Mouse (Mus musculus) spleen, postnatal 36 days (tissue): ENCODE measurements around the gene Orai3.
"Not testable (repeated sequence)": the region's sequence is repeated elsewhere in the genome, so short reads cannot be mapped to it uniquely, and the experiment has no call there.

Source experiments
- DNase-seq, 2 experiments: peaks; one replicate each; pipeline ENCODE4 v3.0.0; 2022; ENCODE audit warnings: low spot score in 2 of 2, mixed read lengths in 1 of 2

Gene Orai3

GRCm38 (mm10) chr7:127769651-127770038, at the start of gene Orai3:
Gene Orai3, plus strand, starts transcription at chr7:127769815.
- DNase-seq, result peak; percentile 90 to 91

DNA sequence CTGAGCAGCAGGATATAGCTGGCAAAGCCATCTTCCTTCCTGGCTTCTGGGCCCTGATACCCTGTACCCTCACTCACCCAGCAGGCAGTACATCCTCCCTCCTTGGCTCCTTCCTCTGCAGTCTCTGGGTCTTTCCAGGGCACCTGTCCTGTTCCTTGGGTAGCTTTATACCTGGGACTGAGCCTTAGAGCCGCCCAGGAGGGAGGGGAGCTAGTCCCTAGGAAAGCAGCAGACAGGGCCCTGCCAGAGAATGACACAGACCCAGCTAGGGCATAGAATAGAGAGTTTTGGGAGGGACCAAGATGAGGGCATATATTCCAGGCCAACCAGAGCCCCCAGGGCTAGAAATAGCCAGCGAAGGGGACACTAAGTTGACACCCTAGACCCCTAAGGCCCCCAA, 44.1 kb upstream of the Orai3 start:
- no peak for DNase-seq

GRCm38 (mm10) chr7:127725924-127726323, 43.7 kb upstream of the Orai3 start:
- no peak for DNase-seq

GRCm38 (mm10) chr7:127727898-127728297, 41.7 kb upstream of the Orai3 start:
- DNase-seq, result no peak

GRCm38 (mm10) chr7:127730170-127730569, 39.4 kb upstream of the Orai3 start:
- DNase-seq, result no peak

DNA sequence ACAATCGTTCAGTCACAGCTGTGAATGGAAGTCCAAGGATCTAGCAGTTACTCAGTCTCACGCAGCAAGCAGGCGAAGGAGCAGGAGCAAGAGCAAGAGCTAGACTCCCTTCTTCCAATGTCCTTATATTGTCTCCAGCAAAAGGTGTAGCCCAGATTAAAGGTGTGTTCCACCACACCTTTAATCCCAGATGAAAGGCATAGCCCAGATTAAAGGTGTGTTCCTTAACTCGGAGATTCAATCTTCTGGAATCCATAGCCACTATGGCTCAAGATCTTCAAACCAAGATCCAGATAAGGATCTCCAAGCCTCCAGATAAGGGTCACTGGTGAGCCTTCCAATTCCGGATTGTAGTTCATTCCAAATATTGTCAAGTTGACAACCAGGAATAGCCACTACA, 37.5 kb upstream of the Orai3 start, which contains the start of gene Ctf2:
TSS of gene Ctf2 (minus strand) at position 101 of the 400 bp plus-strand sequence.
- DNase-seq, result not testable (repeated sequence)

DNA sequence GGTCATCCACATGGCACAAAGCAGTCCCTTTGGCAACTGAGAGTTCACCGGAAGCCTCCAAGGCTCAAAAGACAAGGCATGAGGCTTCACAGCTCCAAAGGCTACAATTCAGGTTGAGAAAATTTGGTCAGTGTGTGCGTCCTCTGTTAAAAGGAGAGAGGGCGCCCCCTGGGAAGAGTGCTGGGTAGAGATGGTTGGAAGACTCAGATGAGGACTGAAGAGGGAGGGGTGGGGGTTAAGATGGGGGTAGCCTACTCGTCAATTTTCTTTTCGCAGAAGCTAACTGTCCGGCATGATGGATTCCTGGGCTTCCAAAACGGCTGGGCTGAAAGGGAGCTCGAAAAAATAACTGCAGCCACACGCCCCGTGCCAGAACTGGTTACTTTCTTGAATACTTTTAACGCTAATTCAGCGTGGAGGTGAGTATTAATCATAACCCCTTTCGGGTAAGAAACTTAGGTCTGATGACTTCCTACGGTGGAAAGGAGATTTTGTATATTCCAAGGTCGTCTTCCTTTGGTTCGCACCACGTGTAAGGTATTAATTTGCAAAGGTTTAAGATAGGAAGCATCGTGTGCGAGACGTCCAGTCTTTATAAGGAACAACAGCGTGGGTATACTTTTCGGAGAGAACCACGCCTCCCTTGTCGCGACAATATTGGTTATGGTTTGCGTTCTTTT, 25.1 kb upstream of the Orai3 start, which contains the start of gene Fbxl19:
TSS of gene Fbxl19 (plus strand) at position 178 of the 680 bp plus-strand sequence.
- peak; percentile 58 to 73 for DNase-seq

DNA sequence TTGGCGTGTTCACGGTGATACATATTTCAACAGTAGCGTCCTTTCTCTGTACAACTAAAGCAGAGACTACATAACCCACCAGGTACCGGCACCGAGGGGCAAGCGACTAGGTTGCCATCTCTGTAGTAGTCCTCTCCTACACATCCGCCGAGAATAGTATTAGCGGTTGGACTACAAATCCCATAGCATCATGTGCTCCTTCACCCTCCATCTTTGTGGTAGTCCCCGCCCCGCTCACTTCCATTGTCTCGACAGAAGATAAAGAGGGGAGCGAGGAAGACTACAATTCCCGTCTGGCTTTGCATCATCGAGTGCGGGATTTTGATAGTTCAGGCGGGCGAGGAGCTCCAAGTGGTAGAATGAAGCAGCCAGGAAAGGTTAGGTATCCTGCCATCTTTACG, 24.4 kb upstream of the Orai3 start:
- peak; percentile 91 to 94 for DNase-seq

DNA sequence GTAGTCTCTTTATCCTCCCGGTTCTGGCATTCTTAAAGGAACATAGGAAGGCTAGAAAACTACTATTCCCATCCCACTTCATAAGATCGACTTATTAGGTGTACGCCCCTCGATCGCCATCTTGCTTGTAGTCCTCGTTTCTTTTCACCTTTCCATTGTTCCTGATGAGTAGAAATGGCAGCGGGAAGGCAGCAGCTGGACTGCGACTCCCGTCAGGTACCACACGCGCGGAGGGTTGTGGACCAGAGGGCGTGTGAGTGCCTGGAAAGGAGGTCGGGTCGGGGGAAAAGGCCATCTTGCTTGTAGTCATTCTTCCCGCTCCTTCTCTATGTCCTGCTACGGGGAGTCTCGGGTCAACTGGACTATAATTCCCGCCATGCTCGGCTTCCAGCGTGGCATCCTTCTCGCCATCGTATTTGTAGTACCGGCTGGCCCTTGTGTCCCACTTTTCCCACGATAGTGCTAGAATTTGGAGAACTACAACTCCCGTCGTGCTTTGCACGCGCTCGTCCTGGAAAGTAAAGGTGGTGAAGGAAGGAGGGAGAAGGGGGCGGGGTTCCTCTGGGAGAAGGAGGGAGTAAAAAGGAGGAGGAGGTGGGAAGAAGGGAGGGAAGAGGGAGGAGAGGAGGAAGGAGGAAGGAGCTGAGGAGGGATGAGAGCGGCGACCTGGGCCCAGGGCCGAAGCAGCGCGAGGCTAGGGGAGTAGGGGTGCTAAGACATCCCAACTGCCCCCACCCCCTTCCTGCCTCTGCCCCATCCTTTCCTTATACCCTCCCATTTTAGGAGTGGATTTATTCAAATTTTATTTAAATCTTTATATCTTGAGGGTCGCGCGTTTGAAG, 23.7 kb upstream of the Orai3 start:
- DNase-seq, result peak; percentile 75 to 83

GRCm38 (mm10) chr7:127746494-127747491, 22.8 kb upstream of the Orai3 start:
- DNase-seq, result peak in 1 of 2 experiments; percentile 20

- DNase-seq, result no peak
These were observed 21.9 kb upstream of the Orai3 start for GRCm38 (mm10) chr7:127747559-127748234.

- no peak for DNase-seq
These were observed 21.4 kb upstream of the Orai3 start for GRCm38 (mm10) chr7:127748235-127748560.

GRCm38 (mm10) chr7:127750131-127751127, 19.2 kb upstream of the Orai3 start:
- DNase-seq, result no peak

DNA sequence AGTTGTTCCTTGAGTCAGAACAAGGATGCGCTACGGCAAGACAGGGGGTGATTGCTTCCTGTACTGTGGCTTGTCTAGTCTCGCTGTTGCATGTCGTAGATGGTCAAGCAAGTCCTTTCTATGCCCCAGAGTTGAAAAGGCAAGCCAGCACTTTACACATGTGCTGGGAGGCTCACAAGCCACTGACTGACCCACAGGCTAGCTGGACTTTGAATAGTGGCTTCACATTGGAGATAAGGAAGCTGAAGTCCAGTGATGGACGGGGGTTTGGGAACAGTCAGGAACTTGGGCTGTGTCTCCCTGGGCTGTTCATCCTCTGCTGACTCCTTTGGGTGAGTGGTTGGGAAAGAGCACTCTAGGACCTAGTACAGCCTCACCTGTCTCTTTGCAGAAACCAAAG, 18.0 kb upstream of the Orai3 start:
- DNase-seq, result no peak

GRCm38 (mm10) chr7:127752069-127752468, 17.5 kb upstream of the Orai3 start:
- DNase-seq, result no peak

GRCm38 (mm10) chr7:127753158-127753557, 16.5 kb upstream of the Orai3 start:
- no peak for DNase-seq

GRCm38 (mm10) chr7:127753741-127754140, 15.9 kb upstream of the Orai3 start:
- DNase-seq, result no peak

- DNase-seq, result peak in 1 of 2 experiments; percentile 26
These were observed 9.9 kb upstream of the Orai3 start for GRCm38 (mm10) chr7:127759716-127760115.

DNA sequence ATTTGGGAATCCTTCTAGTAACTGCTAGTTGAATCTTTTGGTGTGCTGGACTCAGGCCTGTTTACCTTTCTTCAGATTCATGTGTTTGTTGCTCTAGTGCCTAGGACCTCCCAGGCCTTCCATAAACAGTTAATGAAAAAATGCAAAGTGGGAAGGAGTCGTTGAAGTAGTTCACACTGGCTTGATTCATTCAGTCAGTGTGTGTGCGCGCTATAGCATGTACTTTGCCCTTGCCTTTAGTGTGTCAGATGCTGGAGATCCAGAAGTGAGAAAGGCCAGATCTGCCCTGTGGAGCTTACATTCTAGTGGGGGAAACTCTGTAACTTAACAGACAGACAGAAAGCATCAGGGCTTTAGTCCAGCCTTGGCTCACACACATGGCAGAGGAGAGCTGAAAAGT, 9.1 kb upstream of the Orai3 start:
- no peak for DNase-seq

GRCm38 (mm10) chr7:127761026-127761425, 8.6 kb upstream of the Orai3 start:
- peak; percentile 53 to 61 for DNase-seq
